Mouse (Mus musculus): ENCODE measurements around the gene Olfr493. TPM values are rescaled to one million over a fixed set of nuclear protein-coding genes. Genes with fewer than 3 reads are reported as not detected.

Olfr493 gene
- not detected in 2 replicates for polyA plus RNA-seq (2012; ENCODE audit: low replicate concordance)

GRCm38 (mm10) chr7:108346879-108347278 is at the start of gene Olfr493:
Gene Olfr493, minus strand, starts transcription at chr7:108346979.

GRCm38 (mm10) chr7:108392867-108393266 is 46.1 kb upstream of the Olfr493 start, which contains the start of gene Olfr495:
Gene Olfr495, plus strand, starts transcription at chr7:108393167.

GRCm38 (mm10) chr7:108365035-108365434 is 18.3 kb upstream of the Olfr493 start, which contains the start of gene Olfr494:
Gene Olfr494, plus strand, starts transcription at chr7:108365335.

GRCm38 (mm10) chr7:108323574-108323973 is 23.2 kb downstream of the Olfr493 start, which contains the start of gene Olfr492:
Gene Olfr492, minus strand, starts transcription at chr7:108323674.

GRCm38 (mm10) chr7:108313151-108313550 is 33.6 kb downstream of the Olfr493 start, which contains the start of gene Olfr491:
Gene Olfr491, plus strand, starts transcription at chr7:108313451.

Other genes starting within 250 kb of the Olfr493 start
- not detected in 2 replicates for gene Olfr482, start 249.4 kb downstream of the Olfr493 start, polyA plus RNA-seq (2012; ENCODE audit: low replicate concordance)
- not detected in 2 replicates for gene Olfr483, start 246.1 kb downstream of the Olfr493 start, polyA plus RNA-seq (2012; ENCODE audit: low replicate concordance)
- gene Olfr484, start 219.5 kb downstream of the Olfr493 start, polyA plus RNA-seq (2012; ENCODE audit: low replicate concordance), result not detected in 2 replicates
- not detected in 2 replicates for gene Olfr485, start 187.1 kb downstream of the Olfr493 start, polyA plus RNA-seq (2012; ENCODE audit: low replicate concordance)
- gene Olfr486, start 174.2 kb downstream of the Olfr493 start, polyA plus RNA-seq (2012; ENCODE audit: low replicate concordance), result not detected in 2 replicates
- gene Olfr487, start 132.3 kb downstream of the Olfr493 start, polyA plus RNA-seq (2012; ENCODE audit: low replicate concordance), result not detected in 2 replicates
- gene Olfr488, start 88.6 kb downstream of the Olfr493 start, polyA plus RNA-seq (2012; ENCODE audit: low replicate concordance), result 0.08 TPM in 1 of 2 replicates, not detected in the other
- gene Olfr490, start 58.0 kb downstream of the Olfr493 start, polyA plus RNA-seq (2012; ENCODE audit: low replicate concordance), result not detected in 2 replicates
- gene Olfr491, start 33.5 kb downstream of the Olfr493 start, polyA plus RNA-seq (2012; ENCODE audit: low replicate concordance), result not detected in 2 replicates
- gene Olfr492, start 23.3 kb downstream of the Olfr493 start, polyA plus RNA-seq (2012; ENCODE audit: low replicate concordance), result not detected in 2 replicates
- not detected in 2 replicates for gene Olfr494, start 18.4 kb upstream of the Olfr493 start, polyA plus RNA-seq (2012; ENCODE audit: low replicate concordance)
- not detected in 2 replicates for gene Olfr495, start 46.2 kb upstream of the Olfr493 start, polyA plus RNA-seq (2012; ENCODE audit: low replicate concordance)
- gene Olfr497, start 73.4 kb upstream of the Olfr493 start, polyA plus RNA-seq (2012; ENCODE audit: low replicate concordance), result not detected in 2 replicates
- gene Olfr498, start 118.3 kb upstream of the Olfr493 start, polyA plus RNA-seq (2012; ENCODE audit: low replicate concordance), result not detected in 2 replicates
- gene Olfr502, start 178.1 kb upstream of the Olfr493 start, polyA plus RNA-seq (2012; ENCODE audit: low replicate concordance), result not detected in 2 replicates
- gene Olfr503, start 197.5 kb upstream of the Olfr493 start, polyA plus RNA-seq (2012; ENCODE audit: low replicate concordance), result not detected in 2 replicates
- gene Olfr504, start 218.8 kb upstream of the Olfr493 start, polyA plus RNA-seq (2012; ENCODE audit: low replicate concordance), result not detected in 2 replicates

Data from leukemia stem cell, adult 10-12 weeks (primary cell).